Comparison of ENCODE assay signal across 8 mouse cellular contexts in the genomic region with DNA sequence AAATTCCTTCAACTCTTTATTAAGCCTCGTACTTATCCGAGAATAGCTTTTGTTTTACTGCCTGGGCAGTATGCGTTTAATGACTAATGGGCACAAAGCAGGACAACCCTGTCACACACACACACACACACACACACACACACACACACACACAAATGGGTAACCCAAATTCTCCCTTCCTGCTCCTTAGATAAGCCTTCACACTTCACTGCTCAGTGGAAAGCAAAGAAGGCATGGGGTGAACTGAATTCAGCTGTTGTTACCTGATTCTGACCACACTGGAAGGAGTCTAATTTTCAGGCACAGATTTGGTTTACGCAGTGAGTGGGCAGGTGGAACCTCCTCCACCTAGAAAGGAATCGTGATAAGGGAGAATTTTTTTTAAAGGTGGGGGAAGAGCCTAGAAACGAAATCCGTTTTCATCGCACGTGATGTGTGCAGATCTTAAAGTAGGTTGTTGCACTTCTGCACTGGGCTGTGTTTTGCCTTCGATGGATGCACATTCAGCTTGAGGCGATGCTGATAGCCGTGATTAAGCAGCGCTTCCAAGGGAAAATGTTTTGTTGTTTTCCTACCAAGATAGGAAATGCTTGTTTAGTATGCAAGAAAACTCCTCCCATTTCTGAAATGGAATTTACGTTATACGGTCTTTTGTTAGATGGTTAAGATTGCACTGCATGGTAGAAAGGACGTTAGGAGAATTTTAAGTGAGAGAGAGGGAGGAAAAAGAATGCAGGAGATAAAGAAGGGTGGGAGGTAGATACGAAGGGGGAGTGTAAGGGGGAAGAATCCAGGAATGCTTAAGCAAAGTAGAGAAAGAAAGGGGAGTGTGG.
DNase-seq lines count a peak whose midpoint lies in the region; ATAC-seq lines count a peak whose summit lies in the region.

No protein-coding gene starts in this region.

- H3K4me2 ChIP-seq in heart, embryonic 12.5 days = peak overlapping the region; percentile 58
- peak overlapping the region; percentile 32 for H3K4me2 ChIP-seq in stomach, embryonic 16.5 days (ENCODE audit: low read depth, low read length)

- intact Hi-C loops in heart, postnatal 10 days (cut with DNase I) = loop anchor here (2.0 to 10.0 kb wide), 2 partner anchors 879 to 973 kb away; a partner anchor contains a TSS

- 0 out of 2 replicates have a peak, but pooled peaks cover 2% of the 10 kb centered on the region for H3K27me3 ChIP-seq in heart, embryonic 12.5 days (replicated peaks)
- H3K27me3 ChIP-seq in limb, embryonic 10.5 days (ENCODE audit: low read depth, poor library complexity, severe bottlenecking) = peaks cover 57% of the 10 kb centered on the region
- peaks cover 4% of the 10 kb centered on the region; the same call in 1 of the 2 replicates for H3K27me3 ChIP-seq in stomach, embryonic 16.5 days (ENCODE audit: control insufficient read depth, insufficient read depth, low read length)

- no peak overlapping the region for H3K27ac ChIP-seq in heart, embryonic 12.5 days (ENCODE audit: poor library complexity, severe bottlenecking)
- no peak overlapping the region for H3K27ac ChIP-seq in limb, embryonic 10.5 days
- no peak overlapping the region for H3K27ac ChIP-seq in stomach, embryonic 16.5 days (ENCODE audit: low read length)

- H3K4me1 ChIP-seq in heart, embryonic 12.5 days (replicated peaks) = no peaks in the 10 kb centered on the region
- H3K4me1 ChIP-seq in limb, embryonic 10.5 days = peaks cover 6% of the 10 kb centered on the region
- H3K4me1 ChIP-seq in stomach, embryonic 16.5 days (ENCODE audit: control insufficient read depth, insufficient read depth, low read length) = no peaks in the 10 kb centered on the region

- no peak overlapping the region for H3K9ac ChIP-seq in heart, embryonic 12.5 days
- no peak overlapping the region for H3K9ac ChIP-seq in stomach, embryonic 16.5 days (ENCODE audit: low read length)

- no peaks in the 10 kb centered on the region for H3K9me3 ChIP-seq in heart, embryonic 12.5 days (replicated peaks)
- H3K9me3 ChIP-seq in limb, embryonic 10.5 days (replicated peaks) = no peaks in the 10 kb centered on the region
- H3K9me3 ChIP-seq in stomach, embryonic 16.5 days (replicated peaks; ENCODE audit: control insufficient read depth, low read length) = no peaks in the 10 kb centered on the region

- no peaks in the 10 kb centered on the region for H3K36me3 ChIP-seq in heart, embryonic 12.5 days
- no peaks in the 10 kb centered on the region for H3K36me3 ChIP-seq in limb, embryonic 10.5 days
- no peaks in the 10 kb centered on the region for H3K36me3 ChIP-seq in stomach, embryonic 16.5 days (ENCODE audit: control insufficient read depth, insufficient read depth, low read length)

- H3K4me3 ChIP-seq in heart, embryonic 12.5 days = 0 out of 2 replicates have a peak overlapping the region, but pooled peaks have one; percentile 21
- peak overlapping the region; percentile 27; the same call in 1 of the 2 replicates for H3K4me3 ChIP-seq in limb, embryonic 10.5 days
- H3K4me3 ChIP-seq in stomach, embryonic 16.5 days (replicated peaks; ENCODE audit: low read length) = 0 out of 2 replicates have a peak overlapping the region, but pooled peaks have one; percentile 5

- WGBS in heart, embryonic 12.5 days = 40% methylated on average over 17 of the region's 17 CpGs
- WGBS in limb, embryonic 10.5 days = 41% methylated on average over 17 of the region's 17 CpGs
- WGBS in stomach, embryonic 16.5 days = 33% methylated on average over 17 of the region's 17 CpGs

- no peak for DNase-seq in heart, postnatal 10 days
- peak; percentile 24 to 32 for DNase-seq in right cerebral cortex, postnatal 10 days (ENCODE audit: low spot score in 2 of 2)
- no peak for DNase-seq in right cerebral cortex, postnatal 25 days
- DNase-seq in limb, embryonic 10.5 days (ENCODE audit: low spot score) = no peak
- DNase-seq in urinary bladder, adult 18-20 months (ENCODE audit: low spot score in 2 of 2) = no peak
- DNase-seq in T-cell, adult 2 months (ENCODE audit: low spot score) = no peak

- no peak for ATAC-seq in heart, embryonic 12.5 days (ENCODE audit: insufficient number of reproducible peaks, low FRiP score)
- no peak for ATAC-seq in stomach, embryonic 16.5 days (ENCODE audit: insufficient read depth, low FRiP score)

Comparison
In these comparisons a context has a peak if more than half of its experiments do, and no peak if none do; other contexts are left out.
1. DNase-seq: peak in right cerebral cortex, postnatal 10 days (2 of 2); none in heart, postnatal 10 days (0 of 2), right cerebral cortex, postnatal 25 days (single experiment), limb, embryonic 10.5 days (single experiment), urinary bladder, adult 18-20 months (0 of 2) and T-cell, adult 2 months (single experiment).
2. Peak in every context shown above with its lines, with median percentiles within 50 percentile points of each other: H3K4me3 ChIP-seq.